Mouse (Mus musculus) ES-E14 (cell line): ENCODE results near the gene Myo16.

Source experiments
- MAFK ChIP-seq: IDR thresholded peaks from 2 replicates; pipeline ENCODE4 v1.6.1; 2014; ENCODE audit warnings: mild to moderate bottlenecking, low read depth, low read length, inconsistent platforms; ENCODE audit not compliant: insufficient read depth
- ZC3H11A ChIP-seq: IDR thresholded peaks from 2 replicates; pipeline ENCODE4 v1.6.1; 2012; ENCODE audit warnings: low read depth, mild to moderate bottlenecking, inconsistent platforms, low read length, borderline replicate concordance

DNA sequence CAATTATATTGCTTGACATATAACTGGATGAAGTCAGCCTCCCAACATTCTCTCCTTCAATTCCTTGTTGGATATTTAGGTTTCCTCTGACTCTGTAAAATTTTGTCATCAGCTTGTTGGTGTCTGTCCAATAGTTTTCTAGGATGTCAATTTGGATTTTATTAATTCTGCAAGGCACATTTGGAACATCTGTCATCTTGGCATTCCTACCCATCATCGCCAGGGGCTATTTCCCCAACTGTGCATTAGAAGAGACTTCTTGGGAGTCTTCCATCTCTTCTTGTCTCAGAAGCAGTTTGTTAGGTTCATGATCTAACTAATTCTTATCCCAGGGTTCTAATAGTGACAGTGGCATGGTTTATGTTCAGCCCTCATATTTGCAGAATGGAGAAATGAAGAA is 196.7 kb downstream of the Myo16 start:
- TF ChIP-seq ZC3H11A (no peak), MAFK (no peak)
